Mouse (Mus musculus) embryonic facial prominence, embryonic 11.5 days (tissue): ENCODE results near the gene Gbf1. TPM values are rescaled to one million over a fixed set of nuclear protein-coding genes. Genes with fewer than 3 reads are reported as not detected.

ENCODE experiments used
- ATAC-seq: fragments of 200-750 bp; cut with Nextera tagmentation; replicated peaks from 2 replicates; pipeline ENCODE4 v1.8.0; 2017; ENCODE audit warnings: low read depth; ENCODE audit not compliant: insufficient number of reproducible peaks, low FRiP score, low TSS enrichment
- DNase-seq: peaks from one replicate; pipeline ENCODE4 v3.0.0-alpha.2; 2015; ENCODE audit warnings: low spot score
- H3K27ac ChIP-seq: fragments of 300-500 bp; sonication (generic); replicated peaks from 2 replicates; pipeline ENCODE4 v1.5.1; 2014; ENCODE audit warnings: mild to moderate bottlenecking, low read depth, low read length, control low read depth
- H3K27me3 ChIP-seq: fragments of 300-500 bp; sonication (generic); 2 replicates; pipeline ENCODE4 v1.6.1; 2014; ENCODE audit warnings: mild to moderate bottlenecking, low read length, moderate library complexity, mixed read lengths; ENCODE audit not compliant: control insufficient read depth, insufficient read depth
- H3K36me3 ChIP-seq: fragments of 300-500 bp; sonication (generic); replicated peaks from 2 replicates; pipeline ENCODE4 v1.6.1; 2014; ENCODE audit warnings: low read depth, mild to moderate bottlenecking, low read length, moderate library complexity, mixed read lengths; ENCODE audit not compliant: control insufficient read depth, insufficient read depth
- H3K4me1 ChIP-seq: fragments of 300-500 bp; sonication (generic); 2 replicates; pipeline ENCODE4 v1.6.1; 2014; ENCODE audit warnings: low read length, mixed read lengths; ENCODE audit not compliant: control insufficient read depth, insufficient read depth
- H3K4me2 ChIP-seq: fragments of 300-500 bp; sonication (generic); 2 replicates; pipeline ENCODE4 v1.6.1; 2014; ENCODE audit warnings: low read depth, mild to moderate bottlenecking, control low read depth, low read length, moderate library complexity
- H3K4me3 ChIP-seq: fragments of 300-500 bp; sonication (generic); 2 replicates; pipeline ENCODE4 v1.5.1; 2014; ENCODE audit warnings: low read depth, low read length, control low read depth
- H3K9ac ChIP-seq: fragments of 300-500 bp; sonication (generic); replicated peaks from 2 replicates; pipeline ENCODE4 v1.6.1; 2014; ENCODE audit warnings: mild to moderate bottlenecking, control low read depth, low read length
- H3K9me3 ChIP-seq: fragments of 300-500 bp; sonication (generic); replicated peaks from 2 replicates; pipeline ENCODE4 v1.6.1; 2016; ENCODE audit warnings: mild to moderate bottlenecking, low read length, inconsistent platforms, mixed read lengths; ENCODE audit not compliant: control insufficient read depth
- WGBS: fragments of 180-500 bp; shearing (Covaris S2); extraction: QIAGEN DNeasy Blood & Tissue Kit; methylation state at CpG from one replicate; pipeline ENCODE4 v1.1.7; 2014; 5-methylcytosine and 5-hydroxymethylcytosine counted together
- polyA plus RNA-seq: library from polyadenylated mRNA; unstranded; fragments of >200 nt; fragmentation: Nextera tagmentation; extraction: Ambion mirVana; gene quantifications from 2 replicates; pipeline ENCODE4 v1.2.1, GENCODE M21; 2014

Gbf1 gene
- polyA plus RNA-seq, 1 experiment from 2014 or later, result 33.4 TPM

DNA sequence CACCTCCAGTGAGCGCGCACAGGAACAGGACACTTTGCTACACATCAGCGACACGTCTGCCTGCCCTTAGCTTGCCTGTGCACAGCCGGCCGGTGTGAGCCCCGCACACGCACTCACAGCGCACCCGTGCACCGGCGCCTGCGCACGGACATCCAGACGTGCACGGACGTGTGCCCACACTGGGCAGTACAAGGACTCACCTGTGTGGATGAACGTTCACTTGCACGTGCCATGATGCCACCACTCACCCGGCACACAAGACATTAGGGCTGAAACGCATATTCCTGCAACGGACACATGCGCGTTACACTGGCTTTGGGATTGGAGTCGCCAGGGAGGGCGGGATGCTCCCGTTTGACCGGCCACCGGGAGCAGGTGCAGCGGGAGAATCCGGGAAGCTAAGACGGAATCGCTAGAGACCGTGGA is 152.6 kb downstream of the Gbf1 start:
- peak; percentile 20 for ATAC-seq
- no peaks in the 10 kb centered on the region for H3K9me3 ChIP-seq
- H3K27ac ChIP-seq, result no peak overlapping the region; the same call in 1 of the 2 replicates
- DNase-seq, result peak; percentile 18
- H3K27me3 ChIP-seq, result peaks cover 11% of the 10 kb centered on the region
- H3K9ac ChIP-seq, result peak overlapping the region; percentile 67
- peak overlapping the region; percentile 60 for H3K4me3 ChIP-seq
- no peaks in the 10 kb centered on the region for H3K36me3 ChIP-seq
- H3K4me2 ChIP-seq, result peak overlapping the region; percentile 96
- peaks cover 4% of the 10 kb centered on the region for H3K4me1 ChIP-seq
- WGBS, result under 1% methylated on average over 34 of the region's 34 CpGs

DNA sequence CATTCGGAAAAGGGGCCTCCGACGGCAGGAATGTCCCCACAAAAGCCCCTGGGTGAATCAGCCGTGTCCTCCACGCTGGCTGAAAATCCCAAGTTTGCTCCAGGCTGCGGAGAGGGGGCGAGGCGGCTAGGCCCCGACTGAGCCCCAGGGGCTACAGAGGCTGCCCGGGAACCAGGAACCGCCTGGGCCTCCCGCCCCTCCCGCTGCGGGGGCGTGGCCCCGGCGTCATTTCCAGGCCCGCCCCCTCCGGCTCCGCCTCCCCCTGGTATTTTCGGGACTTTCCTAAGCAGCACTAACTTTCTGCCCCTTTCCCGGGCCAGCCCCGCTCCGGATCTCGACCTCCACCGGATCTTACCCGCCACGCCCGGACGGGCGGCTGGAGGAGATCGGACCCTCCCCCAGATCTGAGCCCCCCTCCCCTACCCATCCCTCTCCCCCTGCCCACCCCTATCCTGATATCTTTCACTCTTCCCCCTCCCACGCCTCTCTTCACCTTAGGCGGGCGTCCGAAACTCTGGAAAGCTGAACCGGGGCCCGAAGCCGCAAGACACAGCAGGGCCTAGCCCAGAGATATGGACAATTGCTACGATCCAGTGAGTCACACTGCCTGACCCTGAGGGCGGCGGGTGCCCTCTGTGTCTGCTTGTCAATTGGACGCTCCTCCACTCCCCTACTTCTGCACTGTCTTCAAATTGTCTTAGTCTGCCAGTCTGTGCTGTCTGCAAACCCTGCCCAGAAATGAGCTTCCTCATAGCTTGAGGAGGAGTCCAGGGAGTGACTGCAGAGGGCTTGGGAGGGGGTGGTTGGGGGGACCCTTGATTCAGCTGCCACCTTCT is 153.3 kb downstream of the Gbf1 start:
- Histone ChIP-seq H3K4me3 (peak overlapping the region; percentile 60), H3K9ac (peak overlapping the region; percentile 67), H3K4me1 (peaks cover 4% of the 10 kb centered on the region), H3K36me3 (no peaks in the 10 kb centered on the region; the same call in 1 of the 2 replicates), H3K27ac (no peak overlapping the region), H3K9me3 (no peaks in the 10 kb centered on the region), H3K27me3 (peaks cover 9% of the 10 kb centered on the region), H3K4me2 (peak overlapping the region; percentile 96)
- WGBS, result 0% methylated on average over 42 of the region's 43 CpGs
- peak; percentile 92 for DNase-seq
- ATAC-seq, result peak; percentile 48; the same call in 1 of the 2 replicates

DNA sequence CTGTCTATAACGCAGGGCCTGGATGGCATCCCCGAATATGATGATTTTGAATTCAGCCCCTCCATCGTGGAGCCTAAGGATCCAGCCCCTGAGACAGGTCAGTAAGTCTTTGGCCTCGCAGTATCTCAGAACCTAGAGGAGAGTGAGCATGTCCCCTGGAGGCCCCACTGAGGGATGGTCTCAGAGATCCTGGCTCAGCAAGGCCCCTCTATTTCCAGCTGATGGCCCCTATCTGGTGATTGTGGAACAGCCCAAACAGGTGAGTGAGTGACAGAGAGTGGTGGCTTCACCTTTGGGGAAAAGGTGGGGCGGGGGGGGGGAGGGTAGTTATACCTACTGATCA is 153.9 kb downstream of the Gbf1 start:
- Histone ChIP-seq H3K27ac (no peak overlapping the region), H3K9ac (peak overlapping the region; percentile 67; the same call in 1 of the 2 replicates), H3K36me3 (no peaks in the 10 kb centered on the region; the same call in 1 of the 2 replicates), H3K4me2 (peak overlapping the region; percentile 96), H3K4me1 (peaks cover 4% of the 10 kb centered on the region), H3K9me3 (no peaks in the 10 kb centered on the region), H3K27me3 (peaks cover 9% of the 10 kb centered on the region), H3K4me3 (peak overlapping the region; percentile 60)
- WGBS, result 58% methylated on average over 5 of the region's 5 CpGs
- DNase-seq, result no peak
- no peak for ATAC-seq

DNA sequence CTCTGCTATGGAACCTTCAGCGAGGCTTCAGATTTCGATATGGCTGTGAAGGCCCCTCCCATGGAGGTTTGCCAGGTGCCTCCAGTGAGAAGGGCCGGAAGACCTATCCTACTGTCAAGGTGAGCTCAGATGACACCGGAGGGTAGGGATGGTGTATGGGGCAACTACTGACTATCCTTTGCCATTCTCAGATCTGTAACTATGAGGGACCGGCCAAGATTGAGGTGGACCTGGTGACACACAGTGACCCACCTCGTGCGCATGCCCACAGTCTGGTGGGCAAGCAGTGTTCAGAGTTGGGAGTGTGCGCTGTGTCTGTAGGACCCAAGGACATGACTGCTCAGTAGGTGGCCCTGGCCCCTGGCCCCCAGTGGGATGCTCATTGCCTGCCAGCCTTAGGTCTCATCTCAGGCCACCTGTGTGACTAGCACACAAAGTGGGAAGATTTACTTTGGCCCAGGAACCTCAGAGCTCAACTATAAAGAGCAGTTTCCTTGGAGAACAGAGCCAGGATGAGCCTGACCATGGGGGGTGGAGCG is 154.5 kb downstream of the Gbf1 start:
- Histone ChIP-seq H3K4me1 (peaks cover 4% of the 10 kb centered on the region), H3K27ac (no peak overlapping the region), H3K9ac (no peak overlapping the region), H3K9me3 (no peaks in the 10 kb centered on the region), H3K4me2 (no peak overlapping the region), H3K27me3 (peaks cover 9% of the 10 kb centered on the region), H3K4me3 (no peak overlapping the region), H3K36me3 (no peaks in the 10 kb centered on the region; the same call in 1 of the 2 replicates)
- WGBS, result 86% methylated on average over 9 of the region's 9 CpGs
- no peak for ATAC-seq
- DNase-seq, result no peak

DNA sequence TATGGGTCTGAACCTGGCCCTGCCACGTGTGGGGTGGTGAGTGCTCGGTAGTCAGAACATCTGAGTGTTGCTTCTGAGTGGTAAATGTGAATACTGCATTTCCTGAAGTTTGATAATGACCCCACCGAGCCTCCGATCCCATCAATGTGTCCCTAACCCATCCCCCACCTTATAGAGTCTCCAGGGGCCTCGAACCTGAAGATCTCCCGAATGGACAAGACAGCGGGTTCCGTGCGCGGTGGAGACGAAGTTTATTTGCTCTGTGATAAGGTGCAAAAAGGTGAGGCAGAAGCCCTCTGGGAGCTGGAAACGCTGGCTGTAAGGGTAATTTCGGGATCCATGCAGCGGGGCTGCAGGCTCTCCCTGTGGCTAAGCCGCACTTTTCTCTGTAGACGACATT is 155.5 kb downstream of the Gbf1 start:
- H3K36me3 ChIP-seq, result no peaks in the 10 kb centered on the region; the same call in 1 of the 2 replicates
- no peaks in the 10 kb centered on the region for H3K9me3 ChIP-seq
- H3K4me2 ChIP-seq, result no peak overlapping the region
- WGBS, result 67% methylated on average over 16 of the region's 16 CpGs
- H3K27me3 ChIP-seq, result peaks cover 9% of the 10 kb centered on the region
- H3K27ac ChIP-seq, result no peak overlapping the region
- no peak overlapping the region for H3K9ac ChIP-seq
- no peak overlapping the region for H3K4me3 ChIP-seq
- peaks cover 4% of the 10 kb centered on the region for H3K4me1 ChIP-seq
- no peak for ATAC-seq
- no peak for DNase-seq

DNA sequence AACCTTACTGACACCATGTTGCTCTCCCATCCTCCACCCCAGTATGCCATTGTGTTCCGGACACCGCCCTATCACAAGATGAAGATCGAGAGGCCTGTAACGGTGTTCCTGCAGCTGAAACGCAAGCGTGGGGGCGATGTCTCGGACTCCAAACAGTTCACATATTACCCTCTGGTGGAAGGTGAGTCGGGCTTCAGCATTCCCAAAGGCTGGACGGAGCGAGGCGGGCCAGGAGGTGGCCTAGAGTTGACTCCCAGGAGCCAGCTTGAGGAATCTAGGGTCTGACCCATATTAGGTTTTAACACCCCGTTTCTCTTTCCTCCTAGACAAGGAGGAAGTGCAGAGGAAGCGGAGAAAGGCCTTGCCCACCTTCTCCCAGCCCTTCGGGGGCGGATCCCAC is 156.0 kb downstream of the Gbf1 start:
- Histone ChIP-seq H3K4me1 (peaks cover 4% of the 10 kb centered on the region), H3K4me3 (0 out of 2 replicates have a peak overlapping the region, but pooled peaks have one; percentile 28), H3K27ac (no peak overlapping the region), H3K36me3 (no peaks in the 10 kb centered on the region; the same call in 1 of the 2 replicates), H3K9ac (no peak overlapping the region), H3K4me2 (peak overlapping the region; percentile 83; the same call in 1 of the 2 replicates), H3K9me3 (no peaks in the 10 kb centered on the region), H3K27me3 (peaks cover 12% of the 10 kb centered on the region)
- ATAC-seq (no peak), DNase-seq (no peak)
- WGBS, result 52% methylated on average over 16 of the region's 16 CpGs

DNA sequence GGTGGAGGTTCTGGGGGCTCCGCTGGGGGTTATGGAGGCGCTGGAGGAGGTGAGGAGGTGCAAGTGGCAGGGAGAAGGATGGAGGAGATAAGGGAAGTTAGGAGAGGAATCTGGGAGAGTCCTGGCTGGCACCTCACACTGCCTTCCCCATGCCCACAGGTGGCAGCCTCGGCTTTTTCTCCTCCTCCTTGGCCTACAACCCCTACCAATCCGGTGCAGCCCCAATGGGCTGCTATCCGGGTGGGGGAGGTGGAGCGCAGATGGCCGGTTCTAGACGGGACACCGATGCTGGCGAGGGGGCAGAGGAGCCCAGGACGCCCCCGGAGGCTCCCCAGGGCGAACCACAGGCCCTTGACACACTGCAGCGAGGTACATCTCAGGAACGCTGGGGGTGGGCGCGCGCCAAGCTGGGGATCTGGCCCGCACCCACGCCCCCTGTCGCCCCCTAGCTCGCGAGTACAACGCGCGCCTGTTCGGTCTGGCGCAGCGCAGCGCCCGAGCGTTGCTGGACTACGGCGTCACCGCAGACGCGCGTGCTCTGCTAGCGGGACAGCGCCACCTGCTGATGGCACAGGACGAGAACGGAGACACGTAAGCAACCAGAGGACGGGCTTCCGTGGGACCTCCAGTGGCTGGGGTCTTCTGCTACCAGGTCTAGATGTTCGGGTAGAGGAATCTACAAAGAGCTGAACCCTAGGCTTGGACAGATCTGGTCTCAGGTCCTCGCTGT is 156.6 kb downstream of the Gbf1 start:
- Histone ChIP-seq H3K4me2 (peak overlapping the region; percentile 83), H3K4me3 (peak overlapping the region; percentile 28), H3K27ac (no peak overlapping the region), H3K9ac (peak overlapping the region; percentile 39), H3K36me3 (no peaks in the 10 kb centered on the region; the same call in 1 of the 2 replicates), H3K9me3 (no peaks in the 10 kb centered on the region), H3K27me3 (peaks cover 15% of the 10 kb centered on the region), H3K4me1 (peaks cover 4% of the 10 kb centered on the region)
- DNase-seq, result peak; percentile 93
- 0 out of 2 replicates have a peak, but pooled peaks have one; percentile 5 for ATAC-seq
- WGBS, result 2% methylated on average over 47 of the region's 47 CpGs
